Mouse (Mus musculus) gastrocnemius, adult 18-20 months (tissue): ENCODE results near the gene Atox1. TPM values are rescaled to one million over a fixed set of nuclear protein-coding genes. Genes with fewer than 3 reads are reported as not detected.
A peak's percentile ranks its signal among the peaks of the same experiment; 100 is the strongest.

Experiments
- DNase-seq: peaks from one replicate; pipeline ENCODE4 v3.0.0; 2021; ENCODE audit warnings: low spot score
- long read RNA-seq, 2 experiments: library from polyadenylated mRNA; stranded (forward); transcript quantifications; one replicate each; pipeline ENCODE4 v2.0.0; 2021
- total RNA-seq, 2 experiments: library from RNA; stranded (reverse); gene quantifications; 2 replicates each; pipeline ENCODE4 v1.2.3; 2021

Atox1 gene
- total RNA-seq = 10 to 100 TPM; 38.2 to 40.3 TPM
- long read RNA-seq, experiment 1, transcript Atox1-201 (4 exons, 541 nt) = major isoform, 47 of 48 reads
- long read RNA-seq, experiment 1, partial matches to known transcripts = 1 of 48 reads
- long read RNA-seq, experiment 1, other reads (novel, unspliced or antisense) = 0 of 48 reads
- long read RNA-seq, experiment 2, transcript Atox1-201 (4 exons, 541 nt) = major isoform, 32 of 32 reads
- long read RNA-seq, experiment 2, partial matches to known transcripts = 0 of 32 reads
- long read RNA-seq, experiment 2, other reads (novel, unspliced or antisense) = 0 of 32 reads

DNA sequence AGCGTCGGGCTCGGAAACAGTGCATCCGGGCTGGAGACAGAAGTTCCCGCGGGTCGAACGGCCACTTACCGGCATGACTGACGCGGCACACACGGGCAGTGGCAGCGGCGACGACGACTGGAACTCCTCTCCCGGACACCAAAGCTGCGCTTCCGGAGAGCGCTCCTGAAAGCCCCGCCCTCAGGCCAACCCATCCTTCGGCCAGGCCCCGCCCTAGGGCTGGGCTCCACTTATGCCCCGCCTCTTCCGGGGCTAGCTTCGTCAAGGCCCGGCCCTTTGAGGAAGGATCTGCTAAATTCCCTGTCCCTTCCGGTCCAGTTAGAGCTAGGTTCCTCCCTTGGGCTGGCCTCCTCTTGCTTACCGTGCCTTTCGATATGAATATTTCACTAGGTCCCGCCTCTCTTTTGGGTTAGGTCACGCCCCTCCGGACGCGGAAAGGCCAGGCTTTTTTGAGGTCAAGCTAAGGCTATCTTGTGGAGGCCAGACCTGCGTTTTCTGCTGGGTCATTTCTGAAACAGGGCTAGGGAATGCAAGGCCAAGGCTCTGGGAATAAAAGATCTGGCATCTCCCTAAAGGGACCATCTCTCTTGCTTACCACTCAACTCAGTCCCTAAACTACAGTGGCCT lies at the start of gene Atox1:
Atox1 (minus strand) TSS at position 221 of the 627 bp plus-strand sequence.
- DNase-seq = peak; percentile 96

DNA sequence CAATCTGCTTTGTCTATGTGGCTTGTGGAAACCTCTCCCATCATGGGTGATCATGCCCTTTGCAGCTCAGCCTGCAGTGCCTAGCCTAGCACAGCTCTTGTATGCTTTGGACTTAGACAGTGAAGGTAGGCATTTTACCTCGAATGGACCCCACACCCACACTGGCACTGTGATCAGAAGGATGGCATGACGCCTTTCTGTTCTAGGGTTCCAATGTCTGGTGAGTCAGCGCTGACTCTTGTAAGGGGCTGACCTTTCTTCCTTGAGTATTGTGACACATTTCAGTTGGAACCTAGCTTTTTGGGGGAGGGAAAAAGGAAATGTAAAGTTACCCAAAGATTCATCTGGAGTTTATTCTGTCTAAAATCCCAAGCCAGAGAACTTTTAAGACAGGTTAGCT lies 44.4 kb upstream of the Atox1 start:
- no peak for DNase-seq

DNA sequence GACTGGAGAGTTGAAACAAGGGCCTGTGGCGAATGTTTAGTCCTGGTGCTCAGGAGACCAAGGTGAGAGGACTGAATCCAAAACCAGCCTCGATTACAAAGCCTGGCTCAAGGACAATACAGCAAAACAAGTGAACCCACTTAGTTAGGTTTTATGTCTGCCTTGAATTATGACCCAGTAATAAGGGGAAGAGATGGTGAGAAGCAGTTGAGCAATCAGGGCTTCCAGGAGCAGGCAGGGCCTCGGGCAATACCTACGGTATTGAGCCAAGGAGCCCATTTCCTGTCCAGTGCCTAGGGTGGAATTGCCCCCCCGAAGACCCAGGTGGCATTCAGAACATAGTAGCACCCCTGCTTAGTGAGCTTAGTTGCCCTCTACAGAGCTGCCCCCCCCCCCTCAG lies 41.8 kb upstream of the Atox1 start:
- DNase-seq = no peak

DNA sequence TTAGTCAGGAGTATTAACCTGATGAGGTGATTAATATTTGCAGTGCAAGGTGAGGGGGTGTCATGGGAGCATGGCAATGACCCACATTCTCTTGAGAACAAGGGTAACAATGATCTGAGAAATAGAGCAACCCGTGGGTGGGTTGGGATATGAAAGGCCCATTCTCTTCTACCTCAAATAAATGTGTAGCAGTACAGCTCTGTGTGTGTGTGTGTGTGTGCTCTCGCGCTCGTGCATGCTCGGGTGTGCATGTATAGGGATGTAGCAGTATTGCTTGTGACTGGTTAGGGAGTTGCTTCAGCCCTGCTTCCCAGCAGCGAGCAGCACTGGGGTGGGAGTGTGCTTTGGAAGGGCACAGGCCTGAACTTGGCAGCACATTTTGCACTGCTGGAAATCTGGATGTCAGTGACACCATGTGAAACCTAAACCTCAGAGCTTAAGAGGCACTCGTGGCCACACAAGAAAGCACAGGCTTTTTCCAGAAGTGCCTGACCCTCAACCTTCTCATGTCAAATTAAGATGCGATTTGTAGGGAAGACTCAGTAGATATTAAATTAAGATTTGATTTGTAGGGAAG lies 41.0 kb upstream of the Atox1 start:
- DNase-seq = peak; percentile 82

DNA sequence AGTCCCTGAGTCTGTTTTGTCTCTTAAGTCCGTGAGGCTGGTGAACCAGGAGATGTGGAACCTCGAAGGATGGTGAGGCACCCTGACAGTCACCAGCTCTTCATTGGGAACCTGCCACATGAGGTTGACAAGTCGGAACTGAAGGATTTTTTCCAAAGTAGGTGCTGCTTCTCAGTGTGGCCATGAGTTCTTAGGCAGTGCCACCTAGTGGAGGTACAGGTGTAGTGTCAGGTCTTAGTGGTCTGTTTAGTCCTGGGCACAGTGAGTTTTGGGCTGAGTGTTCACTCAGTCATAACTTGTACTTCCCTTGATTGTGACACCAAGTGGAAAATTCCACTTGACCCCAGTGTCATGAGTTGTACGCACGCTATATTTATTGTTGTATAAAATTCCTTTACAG lies 36.8 kb upstream of the Atox1 start:
- DNase-seq = peak; percentile 46

DNA sequence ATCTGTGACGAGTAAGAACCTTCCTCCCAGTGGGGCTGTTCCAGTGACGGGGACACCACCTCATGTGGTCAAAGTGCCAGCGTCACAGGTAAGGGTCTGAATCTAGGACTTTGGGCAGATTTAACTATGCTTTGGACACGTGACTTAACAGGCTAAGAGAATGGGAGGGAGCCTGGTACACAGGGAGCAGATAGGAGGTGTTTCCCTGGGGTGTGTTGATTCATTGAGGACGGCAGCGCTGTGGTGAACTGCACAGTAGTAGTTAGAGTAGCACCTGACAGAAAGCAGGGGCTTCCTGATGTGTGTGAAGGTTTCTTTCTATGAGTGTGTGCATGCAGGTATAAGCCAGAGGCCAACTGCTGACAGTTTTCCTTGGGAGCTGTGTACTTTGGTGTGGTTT lies 35.1 kb upstream of the Atox1 start:
- no peak for DNase-seq

DNA sequence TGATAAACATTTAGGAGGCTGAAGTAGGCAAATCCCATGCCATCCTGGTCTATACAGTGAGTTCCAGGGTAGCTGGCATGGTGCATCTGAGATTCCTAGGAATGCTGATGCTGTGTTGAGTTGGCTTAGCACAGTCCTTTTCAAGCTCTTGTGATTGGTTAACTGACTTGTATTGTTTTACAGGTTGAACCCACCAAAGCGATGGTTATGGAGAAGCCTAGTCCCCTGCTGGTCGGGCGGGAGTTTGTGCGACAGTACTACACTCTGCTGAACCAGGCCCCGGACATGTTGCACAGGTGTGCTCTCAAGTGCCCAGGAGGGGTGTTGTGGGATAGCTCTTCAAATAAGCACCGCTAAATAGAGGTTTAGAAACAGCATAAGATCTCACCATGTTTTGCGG lies 24.4 kb upstream of the Atox1 start:
- no peak for DNase-seq

DNA sequence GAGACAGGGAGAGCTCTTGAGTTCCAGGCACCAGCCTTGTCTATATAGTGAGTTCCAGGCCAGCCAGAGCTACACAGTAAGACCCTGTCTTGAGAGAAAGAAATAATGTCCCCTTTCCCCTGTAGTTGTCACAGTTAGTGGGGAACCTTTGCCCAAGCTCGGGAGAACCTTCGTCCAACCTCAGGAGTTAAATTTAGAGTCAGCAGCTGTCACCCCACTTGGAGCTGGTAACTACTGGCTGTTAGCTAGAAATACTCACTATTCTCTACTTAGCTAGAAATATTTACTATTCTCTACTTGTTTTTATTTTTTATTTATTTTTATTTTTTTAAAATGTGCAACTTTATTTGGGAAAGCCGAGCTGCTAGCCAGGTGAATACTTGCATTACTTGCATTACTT lies 12.2 kb upstream of the Atox1 start:
- no peak for DNase-seq

DNA sequence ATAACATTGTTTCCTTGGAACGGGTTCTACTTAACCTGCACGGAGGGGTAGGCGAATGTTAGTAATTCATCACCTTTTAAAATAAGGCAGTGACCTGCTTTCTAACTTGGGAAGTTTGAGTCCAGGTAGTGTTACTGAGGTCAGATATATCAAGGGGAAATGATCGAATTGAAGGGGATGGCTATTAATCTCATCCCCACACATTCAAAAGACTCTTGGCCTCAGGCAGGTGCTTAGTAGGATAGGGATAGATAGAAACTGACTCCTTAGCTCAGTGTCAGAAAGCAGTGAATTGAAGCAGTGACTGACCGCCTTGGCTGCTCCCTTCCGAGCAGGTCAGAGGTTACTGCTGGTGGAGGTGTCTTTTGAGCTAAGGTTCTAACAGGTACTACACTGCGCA lies 10.4 kb upstream of the Atox1 start:
- no peak for DNase-seq

DNA sequence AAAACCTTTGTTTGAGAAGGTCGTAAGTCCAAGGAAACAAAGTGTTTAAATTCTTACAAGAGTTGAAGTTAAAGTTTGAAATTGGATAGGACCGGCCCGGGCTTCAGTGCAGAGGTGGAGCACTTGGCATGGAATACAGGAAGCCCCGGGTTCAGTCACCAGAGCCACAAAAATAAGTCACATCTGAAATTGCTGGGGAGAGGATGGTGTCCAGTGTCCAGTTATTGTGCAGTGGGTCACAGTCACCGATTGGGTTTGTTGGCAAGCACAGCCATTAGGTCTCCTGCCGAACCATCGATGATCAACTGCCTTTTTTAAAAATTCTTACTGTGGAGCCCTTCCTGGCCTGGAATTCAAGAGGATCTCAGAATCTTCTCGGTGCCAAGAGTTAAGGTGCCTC lies 9.7 kb upstream of the Atox1 start:
- no peak for DNase-seq

DNA sequence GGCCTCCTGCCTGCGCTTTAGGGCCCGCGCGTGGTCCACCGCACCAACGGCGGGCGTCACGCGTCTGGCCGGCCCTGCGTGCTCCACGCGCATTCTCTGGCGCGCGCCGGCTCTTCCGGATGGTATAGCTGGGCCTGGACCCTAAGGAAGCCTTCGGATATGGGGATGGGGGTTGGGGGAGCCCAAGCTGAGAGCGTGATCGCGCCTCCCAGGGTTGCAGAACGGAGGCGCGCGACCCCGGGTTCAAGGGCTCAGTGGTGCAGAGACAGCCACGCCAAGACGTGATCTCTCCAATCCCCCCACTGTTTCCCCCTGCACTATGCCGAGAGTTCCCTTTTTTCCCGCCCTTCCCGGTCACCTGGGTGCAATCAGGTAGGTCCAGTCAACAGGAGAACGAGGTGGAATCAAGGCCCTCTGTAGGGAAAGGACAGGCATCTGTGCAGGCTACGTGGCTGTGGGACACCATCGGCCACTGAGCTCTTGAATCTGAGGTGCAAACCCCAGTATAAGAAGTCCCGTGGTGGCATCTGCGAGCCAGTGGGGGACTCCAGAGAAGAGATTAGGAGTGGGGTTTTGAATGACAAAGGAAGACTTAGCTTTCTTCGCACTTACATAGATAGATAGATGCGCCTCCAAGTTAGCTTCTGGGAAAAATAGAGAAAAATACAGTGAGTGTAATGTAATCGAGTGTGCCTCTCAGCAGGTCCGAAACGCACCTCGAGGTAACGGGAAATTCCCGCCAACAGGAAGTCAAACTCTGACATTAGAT lies 9.1 kb upstream of the Atox1 start:
- DNase-seq = no peak

DNA sequence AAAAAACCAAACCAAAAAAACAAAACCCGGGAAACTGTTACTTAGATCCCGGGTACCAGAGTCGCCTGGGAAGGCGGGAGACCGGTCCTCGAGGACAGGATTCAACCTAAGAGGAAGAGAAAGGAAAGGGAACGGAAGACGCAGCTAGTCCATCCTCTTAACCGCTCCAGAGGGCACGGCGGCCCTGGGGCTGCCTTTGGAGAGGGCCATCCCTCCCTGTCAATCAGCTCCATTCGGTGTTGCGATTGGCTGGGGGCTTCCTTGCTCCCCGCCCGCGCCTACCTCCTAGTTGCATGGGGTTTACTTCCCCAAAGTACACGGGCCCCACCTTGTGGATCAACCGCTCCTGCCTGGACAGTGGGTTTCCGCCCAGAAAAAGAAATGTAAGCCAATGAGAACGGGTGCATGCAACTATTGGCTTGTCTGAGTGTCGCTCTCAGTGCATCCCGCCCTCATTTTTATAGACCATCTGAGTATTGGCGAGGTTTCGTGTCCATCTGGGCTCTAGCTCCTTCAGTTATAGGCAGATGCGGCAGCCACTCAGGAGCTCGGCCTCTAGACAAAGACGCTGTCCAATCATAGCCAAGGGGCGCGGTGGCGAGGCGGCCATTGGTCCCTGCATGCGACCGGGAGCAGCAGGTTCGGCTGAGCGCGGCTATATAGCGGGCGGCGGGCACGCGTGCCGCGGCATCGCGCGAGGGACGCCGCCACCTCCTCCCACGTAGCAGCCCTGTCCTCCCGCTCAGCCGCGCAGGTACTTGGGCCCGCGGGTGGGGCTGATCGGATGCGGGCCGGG lies 8.2 kb upstream of the Atox1 start, which contains the start of gene G3bp1:
G3bp1 (plus strand) TSS at position 638 of the 796 bp plus-strand sequence.
- DNase-seq = peak; percentile 100

DNA sequence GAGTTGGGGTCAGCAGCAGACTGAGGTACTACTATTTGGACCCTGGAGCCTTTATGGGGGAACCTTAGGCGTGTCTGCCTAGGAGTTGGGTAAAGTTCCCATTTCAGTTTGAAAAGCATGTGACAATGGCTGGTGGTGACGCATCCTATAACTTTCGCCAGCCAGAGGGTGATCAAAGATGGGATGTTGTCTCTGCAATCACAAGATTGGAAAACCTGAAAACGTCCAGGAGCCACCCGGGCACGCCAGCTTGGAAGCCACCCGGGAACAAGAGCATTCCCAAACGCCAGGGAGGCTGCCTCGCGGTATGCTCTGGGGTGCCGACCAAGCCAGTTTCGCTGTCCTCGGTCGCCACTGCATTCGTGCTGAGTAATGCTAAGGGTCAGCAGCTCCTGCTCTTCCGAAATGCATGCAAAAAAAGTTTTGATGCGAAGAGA lies 7.6 kb upstream of the Atox1 start:
- no peak for DNase-seq

DNA sequence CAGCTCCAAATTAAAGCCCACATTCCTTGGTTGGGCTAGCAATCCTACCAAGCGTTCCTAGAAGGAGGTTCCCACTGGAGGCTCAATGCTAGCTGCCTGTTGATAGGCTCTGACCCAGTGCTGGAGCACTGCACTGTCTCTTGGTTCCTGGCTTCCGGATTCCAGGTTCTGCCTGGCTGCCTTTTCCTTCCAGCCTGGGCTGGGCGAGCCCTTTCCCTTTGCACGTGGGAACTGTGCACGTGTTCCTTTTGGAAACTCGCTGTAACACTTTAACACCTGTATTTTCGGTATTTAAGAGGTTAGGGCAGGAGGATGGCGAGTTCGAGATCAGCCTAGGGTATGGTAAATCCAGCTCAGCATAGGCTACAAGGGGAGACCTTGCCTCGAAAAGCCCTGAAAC lies 7.0 kb upstream of the Atox1 start:
- no peak for DNase-seq

DNA sequence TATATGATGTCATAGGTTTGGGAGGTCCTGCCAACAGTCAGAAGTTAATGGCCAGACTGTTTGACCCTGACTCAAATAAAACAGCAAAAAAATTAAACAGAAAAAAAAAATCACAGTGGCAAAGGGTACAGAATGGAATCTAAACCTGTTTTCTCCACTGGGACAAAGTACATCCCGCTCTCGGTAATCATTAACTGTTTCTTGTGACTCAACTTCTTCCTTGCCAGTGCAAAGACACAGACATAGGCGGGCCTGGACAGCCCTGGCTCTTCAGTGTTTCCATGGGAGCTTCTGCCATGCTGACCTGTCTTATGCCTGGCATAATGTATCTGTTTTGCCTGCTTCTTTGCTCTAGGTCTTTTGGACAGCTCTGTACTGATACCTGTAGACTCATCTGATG lies 4.1 kb upstream of the Atox1 start:
- no peak for DNase-seq

DNA sequence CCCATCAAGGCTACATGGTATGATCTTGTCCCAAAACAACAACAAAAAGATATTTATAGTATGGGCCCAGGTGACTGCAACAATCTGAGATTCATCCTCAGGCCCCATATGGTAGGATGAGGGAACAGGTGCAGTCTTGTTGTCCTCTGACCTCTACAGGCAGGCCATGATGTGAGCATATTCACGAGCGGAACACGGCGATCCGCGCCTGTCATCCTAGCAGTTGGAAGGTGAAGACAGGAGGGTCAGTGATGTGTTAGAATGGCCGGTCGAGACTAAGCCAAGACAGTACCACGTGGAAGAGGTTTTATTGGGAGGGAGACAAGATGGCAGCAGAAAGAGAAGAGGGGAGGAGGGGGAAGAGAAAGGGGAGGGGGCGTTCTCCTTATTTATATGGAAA lies 3.7 kb upstream of the Atox1 start:
- DNase-seq = no peak

DNA sequence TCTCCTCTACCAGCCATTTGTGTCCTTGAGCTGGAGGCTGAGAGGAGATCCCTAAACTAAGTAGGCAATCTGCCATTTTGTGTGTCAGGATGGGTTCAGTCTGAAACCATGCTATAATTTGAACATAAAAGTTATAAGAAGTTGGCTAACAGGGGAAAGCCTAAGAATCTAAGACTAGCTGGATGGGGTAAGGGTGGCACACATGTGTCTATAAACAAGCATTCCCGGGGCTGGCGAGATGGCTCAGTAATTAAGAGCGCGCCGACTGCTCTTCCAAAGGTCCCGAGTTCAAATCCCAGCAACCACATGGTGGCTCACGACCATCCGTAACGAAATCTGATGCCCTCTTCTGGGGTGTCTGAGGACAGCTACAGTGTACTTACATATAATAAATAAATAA lies 1.1 kb upstream of the Atox1 start:
- DNase-seq = no peak

DNA sequence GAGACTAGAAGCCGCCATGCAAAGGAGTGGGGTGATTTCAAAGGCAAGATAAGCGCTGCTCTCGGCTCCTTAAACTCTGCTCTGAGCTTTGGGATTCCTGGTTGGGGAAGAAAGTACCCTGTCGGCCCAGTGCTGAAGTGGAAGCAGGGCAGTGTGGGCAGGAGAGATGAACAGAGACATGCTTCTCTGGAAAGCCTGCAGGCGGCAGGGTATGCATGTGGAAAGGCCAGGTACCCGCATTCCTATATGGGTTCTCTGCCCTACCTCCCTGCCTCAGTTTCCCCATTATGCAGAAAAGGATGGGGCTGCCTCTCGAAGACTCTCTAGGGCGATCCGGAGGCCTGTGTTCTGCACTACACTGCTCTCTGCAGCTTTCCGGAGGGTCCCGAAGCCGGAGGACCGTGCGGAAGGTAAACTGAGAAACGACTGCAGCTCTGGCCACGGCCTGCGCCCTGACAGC lies 450 bp downstream of the Atox1 start:
- no peak for DNase-seq

DNA sequence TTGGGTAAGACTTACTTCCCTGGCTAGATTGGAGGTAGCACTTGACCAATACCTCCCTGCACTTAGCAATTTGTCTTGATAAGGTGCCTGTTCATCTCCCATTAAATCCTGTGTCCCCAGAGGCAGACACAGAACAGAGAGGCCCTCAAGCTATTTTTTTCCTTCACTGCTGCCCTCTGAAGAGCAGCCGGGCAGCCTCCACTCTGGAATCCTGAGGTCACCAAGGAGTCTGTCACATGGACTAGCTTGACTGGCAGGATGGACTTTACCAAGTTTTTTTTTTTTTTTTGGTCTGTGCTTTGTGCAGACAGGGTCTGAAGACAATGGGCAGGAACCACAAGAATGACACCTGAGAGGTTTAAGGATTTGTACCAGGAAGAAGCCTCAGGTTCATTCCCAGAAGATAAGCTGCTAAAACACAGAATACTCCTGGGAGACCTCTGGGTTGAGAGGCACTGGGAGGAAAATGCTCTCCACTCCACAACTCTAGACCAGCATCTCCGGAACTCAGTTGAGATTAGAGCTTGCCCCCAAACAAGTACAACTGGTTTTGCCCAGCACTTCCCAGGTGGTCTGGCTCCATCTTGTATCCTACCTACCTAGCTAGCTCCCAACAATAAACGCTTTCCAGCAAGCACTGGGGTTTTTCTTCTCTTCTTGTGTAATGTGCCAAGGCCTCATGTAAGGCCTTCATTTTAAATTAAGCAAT lies 1.0 kb downstream of the Atox1 start:
- DNase-seq = no peak

DNA sequence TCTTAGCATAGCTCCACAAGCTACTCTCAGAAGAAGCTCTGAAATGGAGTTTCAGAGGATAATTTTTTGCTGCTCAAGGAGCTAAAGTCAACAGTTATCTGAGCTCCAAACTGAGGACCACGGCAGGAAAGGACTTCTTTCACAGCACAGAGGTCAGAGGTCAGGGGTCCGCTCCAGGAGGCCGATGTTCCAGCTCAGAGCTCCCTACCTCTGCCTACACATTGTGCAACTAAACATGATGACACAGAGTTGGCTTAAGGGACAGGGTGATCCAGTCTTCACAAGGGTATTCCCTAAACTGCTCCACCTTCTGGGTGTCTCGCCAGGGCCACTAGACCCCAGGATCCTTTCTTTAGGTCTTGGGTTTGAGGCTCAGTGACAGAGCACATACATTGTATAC lies 2.5 kb downstream of the Atox1 start:
- DNase-seq = no peak

DNA sequence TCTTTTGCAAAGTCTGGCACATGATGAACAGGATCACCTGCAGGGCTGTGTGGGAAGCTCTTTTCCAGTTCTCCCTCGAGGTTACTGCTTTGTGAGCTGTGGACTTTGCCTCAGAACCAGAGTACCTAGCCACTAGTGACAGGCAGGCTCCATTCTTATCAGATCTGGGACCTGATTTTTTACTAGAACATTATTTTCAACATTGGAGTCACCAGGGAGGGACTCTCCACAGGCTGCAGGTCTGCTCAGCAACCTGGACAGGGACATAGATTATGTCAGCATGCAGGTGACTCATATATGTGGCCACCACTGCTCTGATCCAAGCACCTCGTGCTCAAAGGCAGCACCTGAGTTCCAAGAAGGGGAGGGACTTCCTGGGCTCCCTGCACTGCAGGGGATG lies 5.9 kb downstream of the Atox1 start:
- DNase-seq = no peak
